Mouse (Mus musculus) liver, embryonic 14.5 days (tissue): Measurements from ENCODE around the gene Prss23. TPM values are rescaled to one million over a fixed set of nuclear protein-coding genes. Genes with fewer than 3 reads are reported as not detected.

Experiments
- ATAC-seq: fragments of 200-750 bp; cut with Nextera tagmentation; 2 replicates; pipeline ENCODE4 v1.8.0; 2017; ENCODE audit warnings: moderate number of reproducible peaks, mild to moderate bottlenecking, moderate library complexity; ENCODE audit not compliant: insufficient read depth
- DNase-seq, 3 experiments: peaks; one replicate each; pipeline ENCODE4 v3.0.0-alpha.2; 2012 to 2013; ENCODE audit warnings: low read depth in 3 of 3, low spot score in 3 of 3
- H3K27ac ChIP-seq: fragments of 300-500 bp; sonication (generic); 2 replicates; pipeline ENCODE4 v1.5.1; 2014; ENCODE audit warnings: moderate library complexity, mild to moderate bottlenecking, control low read depth, inconsistent platforms
- H3K27me3 ChIP-seq: fragments of 300-500 bp; sonication (generic); 2 replicates; pipeline ENCODE4 v1.6.1; 2014; ENCODE audit warnings: mild to moderate bottlenecking, low read length, moderate library complexity; ENCODE audit not compliant: control insufficient read depth, insufficient read depth
- H3K36me3 ChIP-seq: fragments of 300-500 bp; sonication (generic); replicated peaks from 2 replicates; pipeline ENCODE4 v1.6.1; 2014; ENCODE audit warnings: low read depth; ENCODE audit not compliant: control insufficient read depth, insufficient read depth
- H3K4me1 ChIP-seq, 2 experiments: fragments of 200-500 bp in 1 of 2; fragments of 300-500 bp in 1 of 2; sonication (generic) in 1 of 2; replicated peaks; 2 replicates each; pipeline ENCODE4 v1.6.1; 2012 to 2014; ENCODE audit warnings: antibody characterized with exemption in 1 of 2, inconsistent platforms in 1 of 2, low read length in 1 of 2; ENCODE audit not compliant: control insufficient read depth in 2 of 2, insufficient read depth in 2 of 2
- H3K4me2 ChIP-seq: fragments of 300-500 bp; sonication (generic); 2 replicates; pipeline ENCODE4 v1.6.1; 2014; ENCODE audit warnings: low read depth, mild to moderate bottlenecking, control low read depth, moderate library complexity
- H3K4me3 ChIP-seq, 2 experiments: fragments of 200-500 bp in 1 of 2; fragments of 300-500 bp in 1 of 2; sonication (generic) in 1 of 2; 2 replicates each; pipeline ENCODE4 v1.5.1; 2012 to 2014; ENCODE audit warnings: low read depth in 2 of 2, low read length in 2 of 2, mild to moderate bottlenecking in 2 of 2, control low read depth in 1 of 2, inconsistent platforms in 1 of 2, moderate library complexity in 1 of 2; ENCODE audit not compliant: insufficient read depth in 1 of 2
- H3K9ac ChIP-seq: fragments of 300-500 bp; sonication (generic); replicated peaks from 2 replicates; pipeline ENCODE4 v1.6.1; 2014; ENCODE audit warnings: mild to moderate bottlenecking, control low read depth, moderate library complexity
- H3K9me3 ChIP-seq: fragments of 300-500 bp; sonication (generic); 2 replicates; pipeline ENCODE4 v1.6.1; 2016; ENCODE audit warnings: low read length, mixed read lengths; ENCODE audit not compliant: control insufficient read depth
- CTCF ChIP-seq: IDR thresholded peaks from 2 replicates; pipeline ENCODE4 v1.5.1; 2016; ENCODE audit warnings: antibody characterized with exemption, low read depth, control low read depth
- EP300 ChIP-seq: IDR thresholded peaks from 2 replicates; pipeline ENCODE4 v1.6.1; 2016; ENCODE audit warnings: antibody characterized with exemption, low read depth
- WGBS: fragments of 180-500 bp; shearing (Covaris S2); extraction: QIAGEN DNeasy Blood & Tissue Kit; methylation state at CpG from one replicate; pipeline ENCODE4 v1.1.7; 2014; ENCODE audit not compliant: insufficient replicate concordance; 5-methylcytosine and 5-hydroxymethylcytosine counted together
- polyA plus RNA-seq, 2 experiments: library from polyadenylated mRNA; depleted of rRNA in 1 of 2; stranded (reverse) in 1 of 2; unstranded in 1 of 2; fragments of >200 nt; fragmentation: Nextera tagmentation in 1 of 2; extraction: Ambion mirVana in 1 of 2; gene quantifications; 2 replicates each; pipeline versions ENCODE4 v1.2.1 to v1.2.3; 2012 to 2014

Gene Prss23
- polyA plus RNA-seq (2012; rRNA removed) (1.3 and 2.4 TPM in 2 replicates), polyA plus RNA-seq (2014; fragmentation: Nextera tagmentation; extraction: Ambion mirVana) (3.2 and 4.2 TPM in 2 replicates)

- 40% methylated on average over 16 of the region's 16 CpGs for WGBS
- no peaks in the 10 kb centered on the region for H3K9me3 ChIP-seq
- H3K27me3 ChIP-seq, result no peaks in the 10 kb centered on the region; the same call in 1 of the 2 replicates
- H3K9ac ChIP-seq, result no peak within 1 kb of the TSS
- ATAC-seq (no peak), DNase-seq (no peak)
- H3K4me2 ChIP-seq, result no peak within 1 kb of the TSS
- no peaks in the 10 kb centered on the region for H3K36me3 ChIP-seq
- H3K27ac ChIP-seq, result no peak within 1 kb of the TSS
- no peak within 1 kb of the TSS for H3K4me3 ChIP-seq
- no peak for TF ChIP-seq CTCF
- no peak for TF ChIP-seq EP300
- H3K4me1 ChIP-seq, result no peaks in the 10 kb centered on the region; a peak in 1 of 4 replicates
Measured at GRCm38 (mm10) chr7:89526731-89527429, at the start of gene Prss23. Gene Prss23, minus strand, starts transcription at chr7:89527187.

GRCm38 (mm10) chr7:89576127-89576526, 49.1 kb upstream of the Prss23 start:
- ATAC-seq (no peak), DNase-seq (no peak)
- TF ChIP-seq CTCF (no peak), EP300 (no peak)
- WGBS, result 63% methylated on average over 3 of the region's 3 CpGs
- no peak overlapping the region for H3K9ac ChIP-seq
- no peak overlapping the region for H3K4me2 ChIP-seq
- H3K27me3 ChIP-seq, result no peaks in the 10 kb centered on the region
- no peaks in the 10 kb centered on the region for H3K4me1 ChIP-seq
- H3K4me3 ChIP-seq, result no peak overlapping the region
- no peak overlapping the region for H3K27ac ChIP-seq
- no peaks in the 10 kb centered on the region for H3K36me3 ChIP-seq
- no peaks in the 10 kb centered on the region for H3K9me3 ChIP-seq

GRCm38 (mm10) chr7:89564569-89564968, 37.6 kb upstream of the Prss23 start:
- DNase-seq (no peak), ATAC-seq (no peak)
- TF ChIP-seq CTCF, result no peak
- TF ChIP-seq EP300, result no peak
- 64% methylated on average over 2 of the region's 2 CpGs for WGBS
- Histone ChIP-seq H3K27me3 (no peaks in the 10 kb centered on the region; the same call in 1 of the 2 replicates), H3K27ac (no peak overlapping the region), H3K4me2 (no peak overlapping the region), H3K9me3 (no peaks in the 10 kb centered on the region), H3K9ac (no peak overlapping the region), H3K4me3 (no peak overlapping the region), H3K36me3 (no peaks in the 10 kb centered on the region), H3K4me1 (no peaks in the 10 kb centered on the region)

GRCm38 (mm10) chr7:89563501-89563900, 36.5 kb upstream of the Prss23 start:
- H3K9me3 ChIP-seq, result no peaks in the 10 kb centered on the region
- H3K36me3 ChIP-seq, result no peaks in the 10 kb centered on the region
- DNase-seq, result no peak
- no peaks in the 10 kb centered on the region; the same call in 1 of the 2 replicates for H3K27me3 ChIP-seq
- ATAC-seq, result no peak
- H3K4me1 ChIP-seq, result no peaks in the 10 kb centered on the region
- no peak overlapping the region for H3K4me2 ChIP-seq
- TF ChIP-seq EP300, result no peak
- no peak for TF ChIP-seq CTCF
- H3K27ac ChIP-seq, result no peak overlapping the region
- no peak overlapping the region for H3K4me3 ChIP-seq
- 71% methylated on average over 2 of the region's 2 CpGs for WGBS
- no peak overlapping the region for H3K9ac ChIP-seq

GRCm38 (mm10) chr7:89562140-89562539, 35.2 kb upstream of the Prss23 start:
- Histone ChIP-seq H3K9ac (no peak overlapping the region), H3K36me3 (no peaks in the 10 kb centered on the region), H3K4me3 (no peak overlapping the region), H3K27ac (no peak overlapping the region), H3K4me2 (no peak overlapping the region), H3K27me3 (no peaks in the 10 kb centered on the region; the same call in 1 of the 2 replicates), H3K4me1 (no peaks in the 10 kb centered on the region), H3K9me3 (no peaks in the 10 kb centered on the region)
- WGBS, result 58% methylated on average over 2 of the region's 2 CpGs
- DNase-seq (no peak), ATAC-seq (no peak)
- no peak for TF ChIP-seq CTCF
- no peak for TF ChIP-seq EP300
